Mouse (Mus musculus) right cerebral cortex, adult 18-20 months (tissue): Measurements from ENCODE around the gene Tmem63b.
"Not testable (repeated sequence)": the region's sequence is repeated elsewhere in the genome, so short reads cannot be mapped to it uniquely, and the experiment has no call there.

Experiments used
- DNase-seq: peaks from one replicate; pipeline ENCODE4 v3.0.0; 2022; ENCODE audit warnings: mixed read lengths

The Tmem63b gene

DNA sequence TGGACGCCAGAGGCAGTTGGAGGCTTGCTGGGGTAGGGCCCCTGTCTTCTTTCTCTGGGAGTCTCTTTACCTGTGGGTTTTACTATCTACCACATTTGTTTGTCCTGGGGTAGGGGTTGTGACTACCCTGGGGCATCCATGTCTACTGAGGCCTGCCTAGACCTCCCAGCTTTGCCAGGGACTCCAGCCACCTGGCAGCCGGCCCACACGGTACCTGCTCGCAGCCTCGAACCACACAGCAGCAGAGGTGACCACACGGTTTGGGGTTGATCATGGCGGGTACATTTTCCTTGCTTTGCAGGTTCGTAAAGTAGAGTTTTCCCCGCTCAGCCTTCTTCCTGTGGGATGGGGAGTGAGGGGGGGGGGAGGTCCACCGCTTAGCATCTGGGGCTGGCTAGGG, 19.2 kb downstream of the Tmem63b start:
- no peak for DNase-seq

GRCm38 (mm10) chr17:45666091-45666490, 20.6 kb downstream of the Tmem63b start:
- no peak for DNase-seq

GRCm38 (mm10) chr17:45664608-45665007, 22.1 kb downstream of the Tmem63b start:
- DNase-seq, result no peak

DNA sequence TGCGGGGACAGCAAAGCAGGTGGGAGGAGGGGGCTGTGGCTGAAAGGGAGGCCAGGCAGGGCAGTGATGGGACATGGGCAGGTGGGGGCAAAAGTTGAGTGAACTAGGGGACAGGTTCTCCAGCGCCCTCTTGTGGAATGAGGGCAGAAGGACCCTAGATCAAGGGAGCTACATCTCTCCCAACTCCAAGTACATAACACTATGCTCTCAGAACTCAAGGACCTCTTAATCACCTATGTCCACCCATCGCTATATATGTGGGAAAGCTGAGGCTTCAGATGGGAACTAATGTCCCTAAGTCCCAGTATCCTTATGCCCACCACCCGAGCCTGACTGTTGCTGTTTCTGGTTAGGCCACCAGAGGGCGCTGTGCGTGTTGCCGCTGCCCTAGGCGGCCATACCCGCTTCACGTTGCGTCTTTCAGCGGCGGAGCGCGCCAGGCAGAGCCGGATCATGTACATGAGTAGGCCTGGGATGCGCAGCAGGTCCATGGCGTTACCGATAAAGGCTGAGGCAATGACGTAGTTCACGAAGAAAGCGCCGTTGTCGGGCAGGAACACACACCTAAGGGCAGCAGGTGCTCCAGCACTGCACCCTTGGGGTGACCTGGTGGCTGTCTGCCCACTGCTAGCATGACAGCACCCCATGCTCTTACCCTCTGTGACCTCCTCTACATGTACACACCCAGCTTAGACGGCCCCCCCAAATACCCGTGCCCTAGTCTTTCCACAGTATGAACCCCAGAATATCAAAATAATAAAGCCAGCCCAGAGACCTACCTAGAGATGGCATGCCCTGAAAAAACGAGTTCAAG, 23.4 kb downstream of the Tmem63b start:
- DNase-seq, result peak; percentile 73

DNA sequence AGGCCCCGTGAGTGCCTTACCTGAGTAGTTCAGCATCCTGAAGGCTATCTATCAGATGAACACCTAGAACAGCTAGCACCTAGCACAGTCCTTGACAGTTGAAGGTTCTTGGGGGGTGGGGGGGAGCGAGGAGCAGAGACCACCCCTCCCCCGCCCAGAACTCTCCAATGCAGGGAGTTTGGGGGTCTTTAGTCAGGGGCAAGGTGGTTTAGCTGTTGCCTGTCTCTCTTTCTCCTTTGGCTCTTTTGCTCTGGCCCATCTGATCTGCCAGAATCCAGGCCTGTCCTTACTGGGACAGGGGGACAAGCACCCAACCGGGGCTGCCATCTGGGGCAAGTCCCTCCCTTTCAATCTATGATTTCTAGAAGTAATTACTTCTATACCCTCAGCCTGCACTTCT, 27.5 kb downstream of the Tmem63b start, which contains the start of gene Capn11:
Capn11 (minus strand) TSS at position 101 of the 400 bp plus-strand sequence.
- DNase-seq, result no peak

DNA sequence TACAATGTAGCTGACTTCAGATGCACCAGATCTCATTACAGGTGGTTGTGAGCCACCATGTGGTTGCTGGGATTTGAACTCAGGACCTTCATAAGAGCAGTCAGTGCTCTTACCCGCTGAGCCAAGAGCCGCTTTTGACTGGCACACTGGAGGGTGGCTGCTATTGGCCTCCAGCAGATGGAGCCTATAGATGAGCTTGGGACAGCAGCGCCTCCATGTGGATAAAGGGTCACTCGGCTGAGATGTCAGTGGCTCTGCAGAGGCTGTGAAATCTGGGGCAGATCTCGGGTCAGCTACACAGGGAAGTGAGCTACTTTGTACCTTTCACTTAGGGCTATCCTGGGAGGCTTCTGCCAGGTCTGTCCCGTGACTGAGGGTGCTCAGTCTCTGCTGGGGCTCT, 30.9 kb downstream of the Tmem63b start:
- DNase-seq, result no peak

DNA sequence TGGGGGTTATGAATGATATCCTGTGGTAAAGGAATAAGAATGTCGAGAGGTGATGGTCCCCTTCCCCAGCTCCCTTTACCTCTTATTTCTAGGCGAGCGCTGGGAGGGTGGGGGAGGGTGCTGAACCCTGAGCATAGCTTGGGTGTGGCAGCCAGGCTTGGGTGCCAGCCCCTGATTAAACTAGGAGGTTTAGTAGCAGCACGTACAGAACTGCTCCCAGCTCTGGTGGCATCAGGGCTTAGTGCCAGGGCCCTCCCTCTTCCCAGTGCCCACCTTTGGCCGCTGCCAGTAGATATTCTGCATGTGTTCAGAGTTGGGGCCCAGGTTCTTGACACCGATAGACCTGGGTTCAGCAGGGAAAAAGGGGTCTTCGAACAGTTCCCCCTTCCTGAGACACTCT, 33.5 kb downstream of the Tmem63b start:
- no peak for DNase-seq

DNA sequence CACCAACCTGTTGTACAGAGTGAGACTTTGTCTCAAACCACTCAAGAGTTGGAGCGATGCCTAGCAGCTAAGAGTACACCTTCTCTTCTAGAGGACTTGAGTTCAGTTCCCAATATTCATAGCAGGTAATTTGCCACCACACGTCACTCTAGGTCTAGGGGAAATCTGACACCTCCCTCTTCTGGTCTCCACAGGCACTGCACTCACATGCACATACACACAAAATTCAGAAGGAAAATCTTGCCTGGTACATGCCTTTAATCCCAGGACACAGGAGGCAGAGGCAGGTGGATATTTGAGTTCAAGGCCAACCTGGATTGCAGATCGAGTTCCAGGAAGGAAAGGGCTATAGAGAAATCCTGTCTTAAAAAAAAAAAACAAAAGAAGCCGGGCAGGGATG, 42.5 kb downstream of the Tmem63b start:
- no peak for DNase-seq

DNA sequence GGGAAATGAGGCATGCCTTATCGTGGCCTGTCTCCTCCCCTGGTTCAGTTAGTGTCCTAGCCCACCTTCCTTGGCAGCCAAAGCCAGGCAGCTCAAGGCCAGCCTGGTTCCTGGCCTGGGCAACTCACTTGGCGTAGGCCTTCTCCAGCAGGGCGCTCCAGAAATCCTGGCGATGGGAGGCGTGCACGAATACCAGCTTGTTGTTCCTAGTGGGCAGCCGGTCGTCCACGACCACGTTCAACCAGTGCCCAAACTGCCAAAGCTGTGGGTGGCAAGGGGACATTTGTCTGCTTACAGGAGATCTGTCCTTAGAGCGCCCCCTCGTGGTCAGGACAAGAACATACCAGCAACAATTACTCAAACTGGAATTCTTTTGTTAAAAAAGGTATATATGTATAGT, 44.0 kb downstream of the Tmem63b start:
- DNase-seq, result peak; percentile 62

DNA sequence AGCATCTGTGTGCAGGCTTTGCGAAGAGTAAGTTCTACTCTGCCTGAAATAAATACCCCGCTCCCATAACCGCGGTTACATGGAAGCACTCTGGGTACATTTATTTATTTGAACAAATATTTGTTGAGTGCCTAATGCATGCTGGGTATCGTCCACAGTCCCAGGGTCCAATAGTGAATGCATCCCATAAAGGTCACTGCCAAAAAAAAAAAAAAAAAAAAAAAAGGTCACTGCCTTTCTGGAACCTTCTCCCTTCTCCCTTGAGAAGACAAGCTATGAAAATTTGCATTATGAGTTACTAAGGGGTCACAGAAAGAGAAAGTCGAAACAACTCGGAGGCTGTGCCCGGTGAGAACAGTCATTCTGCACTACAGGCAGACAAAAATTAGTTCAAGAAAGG, 44.7 kb downstream of the Tmem63b start:
- DNase-seq, result no peak

- DNase-seq, result no peak
These were observed 48.0 kb downstream of the Tmem63b start for GRCm38 (mm10) chr17:45638596-45639295.

DNA sequence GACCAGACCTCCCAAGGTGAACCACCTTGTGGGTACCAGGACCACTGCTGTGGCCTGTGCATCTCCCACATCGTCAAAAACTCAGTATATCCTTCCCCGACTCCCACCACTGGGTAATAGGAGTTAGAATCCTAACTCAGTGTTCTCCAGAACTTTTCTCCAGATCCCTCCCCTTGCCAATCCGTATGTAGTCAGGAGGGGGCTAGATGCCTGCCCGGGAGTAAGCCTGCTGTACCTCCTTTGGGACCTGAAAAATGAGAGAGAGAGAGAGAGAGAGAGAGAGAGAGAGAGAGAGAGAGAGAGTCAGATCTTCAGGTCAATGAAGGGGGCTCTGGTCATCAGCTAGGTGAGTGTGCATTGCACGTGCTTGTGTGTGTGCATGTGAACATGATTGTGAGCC, 52.7 kb downstream of the Tmem63b start:
- no peak for DNase-seq

DNA sequence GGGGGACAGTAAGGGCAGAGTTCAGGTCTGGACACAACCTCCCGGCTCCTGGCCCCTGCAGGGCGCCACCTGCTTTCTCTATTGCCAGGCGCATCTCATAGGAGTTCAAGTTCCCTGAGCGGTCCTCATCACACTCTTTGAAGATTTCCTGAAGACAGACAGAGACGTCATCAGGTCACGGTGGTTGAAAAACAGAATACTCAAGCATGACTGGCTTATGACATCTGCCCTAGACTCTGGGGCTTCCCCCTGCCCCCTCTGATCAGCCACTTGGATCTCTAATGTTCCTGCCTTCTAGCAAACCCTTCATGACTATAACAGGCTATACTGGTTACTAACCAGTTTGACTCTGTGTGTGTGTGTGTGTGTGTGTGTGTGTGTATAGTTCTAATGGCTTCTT, 54.8 kb downstream of the Tmem63b start:
- no peak for DNase-seq

DNA sequence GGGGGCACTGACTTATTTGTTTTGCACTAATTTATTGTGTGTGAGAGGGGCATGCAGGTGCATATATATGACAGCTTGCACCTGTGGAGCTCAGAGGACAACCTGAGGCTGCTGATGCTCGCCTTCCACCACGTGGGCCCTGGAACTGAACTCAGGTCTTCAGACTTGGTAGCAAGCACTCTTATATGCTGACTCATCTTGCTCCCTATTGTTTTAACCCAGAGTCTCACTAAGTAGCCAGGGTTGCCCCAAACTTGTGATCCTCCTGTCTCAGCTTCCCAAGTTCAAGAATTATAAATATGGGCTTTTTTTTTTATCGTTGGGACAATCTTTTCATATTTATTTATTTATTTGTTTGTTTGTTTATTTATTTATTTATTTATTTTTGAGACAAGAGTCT, 55.7 kb downstream of the Tmem63b start:
- DNase-seq, result no peak

- DNase-seq, result peak; percentile 77
These were observed 56.6 kb downstream of the Tmem63b start for GRCm38 (mm10) chr17:45629861-45630694.

GRCm38 (mm10) chr17:45628885-45629855, 57.5 kb downstream of the Tmem63b start:
- no peak for DNase-seq

DNA sequence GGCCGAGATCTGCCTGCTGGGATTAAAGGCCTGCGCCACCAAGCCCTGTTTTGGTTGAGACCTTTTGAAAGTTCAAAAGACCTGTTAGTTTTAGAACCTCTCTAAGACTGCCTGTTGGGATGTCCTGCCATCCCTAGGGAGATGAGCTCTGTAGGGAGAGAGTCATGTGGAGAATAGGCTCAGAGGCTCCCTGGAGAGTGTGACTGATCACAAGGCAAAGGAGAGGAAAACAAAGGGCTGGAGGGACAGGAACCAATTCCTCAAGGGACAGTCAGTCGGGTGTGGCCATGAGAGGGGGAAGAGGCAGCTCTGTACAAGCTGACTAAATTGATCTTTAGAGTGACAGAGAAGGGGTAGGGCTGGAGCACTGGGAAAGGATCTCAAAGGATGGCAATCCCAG, 58.5 kb downstream of the Tmem63b start:
- no peak for DNase-seq

DNA sequence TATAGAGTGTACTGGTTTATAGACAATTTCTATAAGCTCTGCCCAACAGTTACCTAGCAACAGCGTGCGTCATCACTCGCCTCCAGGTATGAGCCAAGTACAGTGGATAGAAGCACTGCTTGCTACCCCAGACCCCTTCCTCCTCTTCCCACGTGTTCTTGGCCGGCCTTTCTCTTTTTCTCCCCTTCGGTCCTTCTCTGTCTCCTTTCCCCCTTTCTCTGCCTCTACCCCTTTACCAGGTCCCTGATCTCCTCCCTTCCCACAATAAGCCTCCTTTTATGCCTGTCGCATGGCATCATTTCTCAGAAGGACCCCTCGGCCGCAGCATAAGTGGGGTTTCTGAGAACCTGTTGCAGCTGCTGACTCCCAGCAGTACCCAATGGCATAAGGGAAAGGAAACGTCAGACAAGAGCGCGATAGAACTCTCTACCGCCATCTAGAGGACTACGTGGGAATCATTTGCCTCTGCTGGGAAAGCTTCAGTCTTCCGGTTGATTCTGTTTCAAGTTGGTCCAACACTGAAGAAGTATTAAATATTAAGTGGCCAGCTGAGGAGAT, 60.0 kb downstream of the Tmem63b start:
- DNase-seq, result peak; percentile 74

DNA sequence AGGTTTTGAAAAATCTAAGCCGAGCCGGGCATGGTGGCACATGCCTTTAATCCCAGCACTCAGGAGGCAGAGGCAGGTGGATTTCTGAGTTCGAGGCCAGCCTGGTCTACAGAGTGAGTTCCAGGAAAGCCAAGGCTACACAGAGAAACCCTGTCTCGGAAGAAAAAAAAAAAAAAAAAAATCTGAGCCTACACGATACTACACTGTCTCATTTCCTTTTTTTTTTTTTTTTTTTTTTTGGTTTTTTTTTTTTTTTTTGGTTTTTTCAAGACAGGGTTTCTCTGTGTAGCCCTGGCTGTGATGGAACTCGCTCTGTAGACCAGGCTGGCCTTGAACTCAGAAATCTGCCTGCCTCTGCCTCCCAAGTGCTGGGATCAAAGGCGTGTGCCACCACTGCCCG, 63.3 kb downstream of the Tmem63b start:
- not testable (repeated sequence) for DNase-seq

DNA sequence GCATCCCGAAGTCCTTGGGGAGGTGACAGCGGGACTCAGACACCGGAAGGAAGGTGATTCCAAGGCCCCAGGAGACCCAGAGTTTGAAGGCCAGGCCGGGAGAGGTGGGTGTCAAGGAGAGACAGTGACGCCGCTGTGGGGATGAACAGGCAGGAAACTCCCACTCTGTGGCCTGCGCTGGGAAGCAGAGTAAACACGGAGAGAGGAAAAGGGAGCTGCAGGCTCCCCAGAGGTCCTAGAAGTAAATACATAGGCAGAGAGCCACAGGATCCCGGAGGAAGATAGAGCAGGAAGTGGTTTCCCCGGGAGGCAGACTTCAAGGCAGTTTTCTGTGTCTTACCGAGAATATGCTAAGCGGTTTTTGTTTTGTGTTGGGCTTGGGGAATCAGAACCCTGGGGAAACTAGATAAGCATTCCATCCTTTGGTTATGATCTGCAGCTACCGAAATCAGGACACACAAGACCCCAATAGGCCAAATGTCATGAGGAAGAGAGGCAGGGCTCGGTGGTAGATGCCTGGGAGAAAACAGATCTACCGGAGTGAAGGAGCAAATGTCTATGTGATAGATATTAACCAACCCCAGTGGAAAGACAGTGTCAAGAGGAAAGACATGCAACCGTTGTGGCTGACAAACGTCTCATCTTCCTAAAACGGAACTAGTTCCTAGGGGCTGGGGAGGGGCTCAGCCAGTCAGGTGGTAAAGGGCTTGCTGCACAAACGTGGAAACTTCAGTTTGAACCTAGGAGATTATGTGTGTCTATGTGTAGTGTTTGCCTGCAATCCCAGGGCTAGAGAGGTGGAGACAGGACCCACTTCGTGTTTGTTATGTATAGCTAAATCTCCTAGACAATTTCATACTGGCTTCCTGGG, 67.1 kb downstream of the Tmem63b start:
- DNase-seq, result no peak

DNA sequence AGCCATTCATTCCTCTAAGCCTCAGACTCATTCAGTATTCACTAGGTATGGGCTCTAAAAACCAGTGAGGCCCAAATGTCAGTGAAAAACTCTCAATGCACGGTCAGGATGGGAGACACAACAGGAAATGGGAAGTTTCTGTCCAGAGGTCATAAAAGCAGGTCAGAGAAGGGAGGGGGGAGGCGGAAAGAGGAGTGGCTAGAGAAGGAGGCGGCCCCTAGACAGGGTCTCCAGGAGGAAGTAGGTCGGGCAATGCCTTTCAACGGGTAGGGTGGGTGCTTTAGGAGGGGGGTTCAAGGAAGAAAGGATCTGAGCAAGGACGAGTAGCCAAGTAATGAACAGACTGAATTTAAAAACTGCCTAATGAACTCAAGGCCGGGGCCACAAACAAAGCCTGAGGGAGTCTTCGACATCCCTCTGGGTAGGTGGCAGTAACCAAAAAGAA, 67.7 kb downstream of the Tmem63b start:
- no peak for DNase-seq
